Mouse (Mus musculus): Measurements from ENCODE around the gene Zp3r. TPM values are rescaled to one million over a fixed set of nuclear protein-coding genes. Genes with fewer than 3 reads are reported as not detected.
"Not testable (repeated sequence)": the region's sequence is repeated elsewhere in the genome, so short reads cannot be mapped to it uniquely, and the experiment has no call there.

Gene Zp3r
- not detected in 2 replicates for polyA plus RNA-seq (2014; fragmentation: Nextera tagmentation; extraction: Ambion mirVana)

- Histone ChIP-seq H3K36me3 (ENCODE audit: control insufficient read depth, insufficient read depth, low read length) (no peaks in the 10 kb centered on the region), H3K4me2 (ENCODE audit: low read depth, low read length, severe bottlenecking) (no peak within 1 kb of the TSS), H3K27me3 (ENCODE audit: control insufficient read depth, insufficient read depth, low read length) (no peaks in the 10 kb centered on the region), H3K27ac (ENCODE audit: low read depth, low read length) (no peak within 1 kb of the TSS), H3K4me3 (ENCODE audit: low read depth, low read length) (no peak within 1 kb of the TSS), H3K9ac (ENCODE audit: low read length) (no peak within 1 kb of the TSS), H3K4me1 (replicated peaks; ENCODE audit: control insufficient read depth, insufficient read depth, low read length) (no peaks in the 10 kb centered on the region), H3K9me3 (ENCODE audit: control insufficient read depth, low read length) (no peaks in the 10 kb centered on the region)
- DNase-seq (ENCODE audit: low spot score) = no peak
- WGBS = 90% methylated on average over 2 of the region's 2 CpGs
- ATAC-seq (replicated peaks; ENCODE audit: low FRiP score) = no peak
Measured at GRCm38 (mm10) chr1:130629521-130629920, at the start of gene Zp3r. Gene Zp3r, minus strand, starts transcription at chr1:130629621.

- Histone ChIP-seq H3K9me3 (ENCODE audit: control insufficient read depth, low read length) (no peaks in the 10 kb centered on the region), H3K9ac (ENCODE audit: low read length) (no peak overlapping the region), H3K27ac (ENCODE audit: low read depth, low read length) (no peak overlapping the region), H3K27me3 (ENCODE audit: control insufficient read depth, insufficient read depth, low read length) (no peaks in the 10 kb centered on the region), H3K4me1 (replicated peaks; ENCODE audit: control insufficient read depth, insufficient read depth, low read length) (no peaks in the 10 kb centered on the region), H3K36me3 (ENCODE audit: control insufficient read depth, insufficient read depth, low read length) (no peaks in the 10 kb centered on the region), H3K4me3 (ENCODE audit: low read depth, low read length) (no peak overlapping the region), H3K4me2 (ENCODE audit: low read depth, low read length, severe bottlenecking) (no peak overlapping the region)
- 84% methylated on average over 2 of the region's 2 CpGs for WGBS
- DNase-seq (ENCODE audit: low spot score) (no peak), ATAC-seq (replicated peaks; ENCODE audit: low FRiP score) (no peak)
Measured at GRCm38 (mm10) chr1:130678551-130678950, 49.1 kb upstream of the Zp3r start.

GRCm38 (mm10) chr1:130663576-130663975 lies 34.2 kb upstream of the Zp3r start:
- not testable (repeated sequence) for H3K4me3 ChIP-seq (ENCODE audit: low read depth, low read length); H3K9ac ChIP-seq (ENCODE audit: low read length); H3K27me3 ChIP-seq (ENCODE audit: control insufficient read depth, insufficient read depth, low read length); H3K27ac ChIP-seq (ENCODE audit: low read depth, low read length); ATAC-seq (replicated peaks; ENCODE audit: low FRiP score); H3K9me3 ChIP-seq (ENCODE audit: control insufficient read depth, low read length); H3K4me1 ChIP-seq (replicated peaks; ENCODE audit: control insufficient read depth, insufficient read depth, low read length); H3K36me3 ChIP-seq (ENCODE audit: control insufficient read depth, insufficient read depth, low read length); DNase-seq (ENCODE audit: low spot score); H3K4me2 ChIP-seq (ENCODE audit: low read depth, low read length, severe bottlenecking)
- WGBS = 83% methylated on average over 5 of the region's 5 CpGs

GRCm38 (mm10) chr1:130661454-130661853 lies 32.0 kb upstream of the Zp3r start, which contains the start of gene C4bp:
Gene C4bp, minus strand, starts transcription at chr1:130661632.
- Histone ChIP-seq H3K4me1 (replicated peaks; ENCODE audit: control insufficient read depth, insufficient read depth, low read length) (no peaks in the 10 kb centered on the region), H3K27me3 (ENCODE audit: control insufficient read depth, insufficient read depth, low read length) (no peaks in the 10 kb centered on the region), H3K9me3 (ENCODE audit: control insufficient read depth, low read length) (no peaks in the 10 kb centered on the region), H3K4me3 (ENCODE audit: low read depth, low read length) (no peak within 1 kb of the TSS), H3K9ac (ENCODE audit: low read length) (no peak within 1 kb of the TSS), H3K27ac (ENCODE audit: low read depth, low read length) (no peak within 1 kb of the TSS), H3K4me2 (ENCODE audit: low read depth, low read length, severe bottlenecking) (no peak within 1 kb of the TSS), H3K36me3 (ENCODE audit: control insufficient read depth, insufficient read depth, low read length) (no peaks in the 10 kb centered on the region)
- ATAC-seq (replicated peaks; ENCODE audit: low FRiP score) (no peak), DNase-seq (ENCODE audit: low spot score) (no peak)
- 85% methylated on average over 3 of the region's 3 CpGs for whole genome bisulfite sequencing

GRCm38 (mm10) chr1:130659641-130660040 lies 30.2 kb upstream of the Zp3r start:
- 52% methylated on average over 5 of the region's 5 CpGs for WGBS
- H3K9ac ChIP-seq (ENCODE audit: low read length); H3K4me3 ChIP-seq (ENCODE audit: low read depth, low read length); H3K27me3 ChIP-seq (ENCODE audit: control insufficient read depth, insufficient read depth, low read length); H3K36me3 ChIP-seq (ENCODE audit: control insufficient read depth, insufficient read depth, low read length); H3K9me3 ChIP-seq (ENCODE audit: control insufficient read depth, low read length); H3K4me2 ChIP-seq (ENCODE audit: low read depth, low read length, severe bottlenecking); H3K4me1 ChIP-seq (replicated peaks; ENCODE audit: control insufficient read depth, insufficient read depth, low read length); ATAC-seq (replicated peaks; ENCODE audit: low FRiP score); DNase-seq (ENCODE audit: low spot score); H3K27ac ChIP-seq (ENCODE audit: low read depth, low read length): not testable (repeated sequence)

GRCm38 (mm10) chr1:130644103-130644502 lies 14.7 kb upstream of the Zp3r start:
- H3K4me1 ChIP-seq (replicated peaks; ENCODE audit: control insufficient read depth, insufficient read depth, low read length) = no peaks in the 10 kb centered on the region
- no peak for DNase-seq (ENCODE audit: low spot score)
- H3K27me3 ChIP-seq (ENCODE audit: control insufficient read depth, insufficient read depth, low read length) = no peaks in the 10 kb centered on the region
- no peaks in the 10 kb centered on the region for H3K36me3 ChIP-seq (ENCODE audit: control insufficient read depth, insufficient read depth, low read length)
- 68% methylated on average over 4 of the region's 4 CpGs for WGBS
- ATAC-seq (replicated peaks; ENCODE audit: low FRiP score) = no peak
- no peak overlapping the region for H3K4me2 ChIP-seq (ENCODE audit: low read depth, low read length, severe bottlenecking)
- no peaks in the 10 kb centered on the region for H3K9me3 ChIP-seq (ENCODE audit: control insufficient read depth, low read length)
- no peak overlapping the region for H3K27ac ChIP-seq (ENCODE audit: low read depth, low read length)
- no peak overlapping the region for H3K4me3 ChIP-seq (ENCODE audit: low read depth, low read length)
- no peak overlapping the region for H3K9ac ChIP-seq (ENCODE audit: low read length)

- Histone ChIP-seq H3K4me2 (ENCODE audit: low read depth, low read length, severe bottlenecking) (no peak overlapping the region), H3K9me3 (ENCODE audit: control insufficient read depth, low read length) (no peaks in the 10 kb centered on the region), H3K9ac (ENCODE audit: low read length) (no peak overlapping the region), H3K36me3 (ENCODE audit: control insufficient read depth, insufficient read depth, low read length) (no peaks in the 10 kb centered on the region), H3K4me3 (ENCODE audit: low read depth, low read length) (no peak overlapping the region), H3K4me1 (replicated peaks; ENCODE audit: control insufficient read depth, insufficient read depth, low read length) (no peaks in the 10 kb centered on the region), H3K27me3 (ENCODE audit: control insufficient read depth, insufficient read depth, low read length) (no peaks in the 10 kb centered on the region), H3K27ac (ENCODE audit: low read depth, low read length) (no peak overlapping the region)
- ATAC-seq (replicated peaks; ENCODE audit: low FRiP score) = no peak
- no peak for DNase-seq (ENCODE audit: low spot score)
Measured at GRCm38 (mm10) chr1:130640967-130641366, 11.5 kb upstream of the Zp3r start.

GRCm38 (mm10) chr1:130633761-130634410 lies 4.5 kb upstream of the Zp3r start:
- no peaks in the 10 kb centered on the region for H3K27me3 ChIP-seq (ENCODE audit: control insufficient read depth, insufficient read depth, low read length)
- H3K4me3 ChIP-seq (ENCODE audit: low read depth, low read length) = no peak overlapping the region
- H3K4me1 ChIP-seq (replicated peaks; ENCODE audit: control insufficient read depth, insufficient read depth, low read length) = no peaks in the 10 kb centered on the region
- no peaks in the 10 kb centered on the region for H3K36me3 ChIP-seq (ENCODE audit: control insufficient read depth, insufficient read depth, low read length)
- H3K4me2 ChIP-seq (ENCODE audit: low read depth, low read length, severe bottlenecking) = no peak overlapping the region
- DNase-seq (ENCODE audit: low spot score) (peak; percentile 83), ATAC-seq (replicated peaks; ENCODE audit: low FRiP score) (peak; percentile 83)
- no peak overlapping the region for H3K27ac ChIP-seq (ENCODE audit: low read depth, low read length)
- no peak overlapping the region for H3K9ac ChIP-seq (ENCODE audit: low read length)
- H3K9me3 ChIP-seq (ENCODE audit: control insufficient read depth, low read length) = no peaks in the 10 kb centered on the region
- 38% methylated on average over 16 of the region's 16 CpGs for WGBS

GRCm38 (mm10) chr1:130633316-130633715 lies 3.9 kb upstream of the Zp3r start:
- Histone ChIP-seq H3K27me3 (ENCODE audit: control insufficient read depth, insufficient read depth, low read length) (no peaks in the 10 kb centered on the region), H3K4me3 (ENCODE audit: low read depth, low read length) (no peak overlapping the region), H3K27ac (ENCODE audit: low read depth, low read length) (no peak overlapping the region), H3K9ac (ENCODE audit: low read length) (no peak overlapping the region), H3K9me3 (ENCODE audit: control insufficient read depth, low read length) (no peaks in the 10 kb centered on the region), H3K4me2 (ENCODE audit: low read depth, low read length, severe bottlenecking) (no peak overlapping the region), H3K36me3 (ENCODE audit: control insufficient read depth, insufficient read depth, low read length) (no peaks in the 10 kb centered on the region), H3K4me1 (replicated peaks; ENCODE audit: control insufficient read depth, insufficient read depth, low read length) (no peaks in the 10 kb centered on the region)
- WGBS = 88% methylated on average over 7 of the region's 8 CpGs
- ATAC-seq (replicated peaks; ENCODE audit: low FRiP score) (no peak), DNase-seq (ENCODE audit: low spot score) (no peak)
